Mouse (Mus musculus): ENCODE measurements around the gene Arsb. TPM values are rescaled to one million over a fixed set of nuclear protein-coding genes. Genes with fewer than 3 reads are reported as not detected.
A peak's percentile ranks its signal among the peaks of the same experiment; 100 is the strongest.

The Arsb gene
- polyA plus RNA-seq (2016; fragmentation: Nextera tagmentation; extraction: Ambion mirVana) = 10.4 and 12.5 TPM in 2 replicates

GRCm38 (mm10) chr13:93771588-93772278 is at the start of gene Arsb:
Gene Arsb, plus strand, starts transcription at chr13:93771630.
- WGBS = under 1% methylated on average over 66 of the region's 66 CpGs
- Histone ChIP-seq H3K27ac (peak within 1 kb of the TSS; percentile 87), H3K36me3 (no peaks in the 10 kb centered on the region), H3K9ac (peak within 1 kb of the TSS; percentile 83), H3K4me3 (peak within 1 kb of the TSS; percentile 67), H3K4me1 (peaks cover 9% of the 10 kb centered on the region; the same call in 1 of the 2 replicates), H3K4me2 (replicated peaks) (peak within 1 kb of the TSS; percentile 95), H3K9me3 (no peaks in the 10 kb centered on the region), H3K27me3 (0 out of 2 replicates have a peak, but pooled peaks cover 3% of the 10 kb centered on the region)
- peak; percentile 90 for ATAC-seq (ENCODE audit: insufficient number of reproducible peaks, insufficient read depth, low FRiP score, low TSS enrichment)

DNA sequence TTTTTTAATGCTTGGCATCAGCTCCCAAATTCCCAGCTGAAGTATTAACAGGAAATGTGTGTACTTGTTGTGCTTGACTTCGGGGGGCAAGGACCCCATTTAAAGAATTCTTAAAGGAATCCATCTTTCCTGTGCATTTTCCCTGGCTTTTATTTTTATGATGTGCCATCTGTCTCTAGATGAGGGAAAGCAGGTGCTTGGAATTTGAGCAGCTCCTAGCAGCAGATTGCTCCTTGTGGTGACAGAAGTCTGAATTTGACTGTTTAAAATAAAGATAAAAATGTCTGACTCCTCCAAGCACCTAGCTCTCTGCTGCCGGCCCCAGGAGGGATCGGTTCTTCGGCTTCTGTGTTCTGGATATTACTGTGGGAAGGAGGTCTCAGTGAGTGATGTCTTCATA is 49.5 kb upstream of the Arsb start:
- H3K36me3 ChIP-seq = no peaks in the 10 kb centered on the region
- H3K9ac ChIP-seq = no peak overlapping the region
- ATAC-seq (ENCODE audit: insufficient number of reproducible peaks, insufficient read depth, low FRiP score, low TSS enrichment) = no peak
- H3K4me2 ChIP-seq (replicated peaks) = no peak overlapping the region
- H3K27me3 ChIP-seq = no peaks in the 10 kb centered on the region
- no peak overlapping the region for H3K27ac ChIP-seq
- no peak overlapping the region for H3K4me3 ChIP-seq
- H3K9me3 ChIP-seq = no peaks in the 10 kb centered on the region
- WGBS = 80% methylated on average over 4 of the region's 4 CpGs
- no peaks in the 10 kb centered on the region for H3K4me1 ChIP-seq

- no peak overlapping the region for H3K9ac ChIP-seq
- ATAC-seq (ENCODE audit: insufficient number of reproducible peaks, insufficient read depth, low FRiP score, low TSS enrichment) = no peak
- H3K36me3 ChIP-seq = no peaks in the 10 kb centered on the region
- no peaks in the 10 kb centered on the region for H3K4me1 ChIP-seq
- H3K27me3 ChIP-seq = no peaks in the 10 kb centered on the region
- WGBS = 88% methylated on average over 3 of the region's 3 CpGs
- H3K9me3 ChIP-seq = no peaks in the 10 kb centered on the region
- H3K4me3 ChIP-seq = no peak overlapping the region
- H3K4me2 ChIP-seq (replicated peaks) = no peak overlapping the region
- no peak overlapping the region for H3K27ac ChIP-seq
Measured at GRCm38 (mm10) chr13:93723455-93723854, 48.0 kb upstream of the Arsb start.

GRCm38 (mm10) chr13:93724206-93724605 is 47.2 kb upstream of the Arsb start:
- H3K4me2 ChIP-seq (replicated peaks) = no peak overlapping the region
- no peaks in the 10 kb centered on the region for H3K27me3 ChIP-seq
- no peak overlapping the region for H3K9ac ChIP-seq
- no peak for ATAC-seq (ENCODE audit: insufficient number of reproducible peaks, insufficient read depth, low FRiP score, low TSS enrichment)
- no peaks in the 10 kb centered on the region for H3K36me3 ChIP-seq
- no peak overlapping the region for H3K4me3 ChIP-seq
- no peaks in the 10 kb centered on the region for H3K4me1 ChIP-seq
- 30% methylated on average over 2 of the region's 2 CpGs for WGBS
- no peaks in the 10 kb centered on the region for H3K9me3 ChIP-seq
- no peak overlapping the region for H3K27ac ChIP-seq

- Histone ChIP-seq H3K4me2 (replicated peaks) (no peak overlapping the region), H3K27ac (no peak overlapping the region), H3K4me3 (no peak overlapping the region), H3K9ac (no peak overlapping the region), H3K4me1 (0 out of 2 replicates have a peak, but pooled peaks cover 4% of the 10 kb centered on the region), H3K9me3 (no peaks in the 10 kb centered on the region), H3K27me3 (no peaks in the 10 kb centered on the region), H3K36me3 (no peaks in the 10 kb centered on the region)
- ATAC-seq (ENCODE audit: insufficient number of reproducible peaks, insufficient read depth, low FRiP score, low TSS enrichment) = no peak
- 83% methylated on average over 5 of the region's 5 CpGs for WGBS
Measured at GRCm38 (mm10) chr13:93735131-93735636, 36.2 kb upstream of the Arsb start.

DNA sequence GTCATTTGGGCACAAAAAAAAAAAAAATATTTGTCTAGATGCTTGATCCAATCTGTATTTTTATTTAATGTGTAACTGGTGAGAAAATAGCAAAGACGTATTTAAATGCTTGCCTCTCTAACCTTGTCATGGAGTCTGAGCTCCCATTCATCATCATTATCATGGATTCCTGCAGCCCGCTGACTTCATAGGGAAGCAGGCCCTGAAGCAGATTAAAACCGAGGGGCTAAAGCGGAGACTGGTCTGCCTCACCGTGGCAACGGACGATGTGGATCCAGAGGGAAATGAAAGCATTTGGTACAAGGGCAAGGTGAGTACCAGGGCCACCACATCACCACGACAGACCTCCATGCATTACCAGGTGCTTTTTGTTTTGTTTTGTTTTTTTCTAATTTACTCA is 27.3 kb upstream of the Arsb start:
- 46% methylated on average over 8 of the region's 8 CpGs for WGBS
- Histone ChIP-seq H3K4me2 (replicated peaks) (no peak overlapping the region), H3K27me3 (no peaks in the 10 kb centered on the region), H3K4me1 (0 out of 2 replicates have a peak, but pooled peaks cover 4% of the 10 kb centered on the region), H3K27ac (no peak overlapping the region), H3K4me3 (no peak overlapping the region), H3K36me3 (no peaks in the 10 kb centered on the region), H3K9ac (no peak overlapping the region), H3K9me3 (no peaks in the 10 kb centered on the region)
- no peak for ATAC-seq (ENCODE audit: insufficient number of reproducible peaks, insufficient read depth, low FRiP score, low TSS enrichment)

GRCm38 (mm10) chr13:93752597-93753400 is 18.6 kb upstream of the Arsb start:
- no peak overlapping the region for H3K4me2 ChIP-seq (replicated peaks)
- H3K9me3 ChIP-seq = no peaks in the 10 kb centered on the region
- H3K9ac ChIP-seq = no peak overlapping the region
- H3K4me1 ChIP-seq = no peaks in the 10 kb centered on the region
- H3K27me3 ChIP-seq = no peaks in the 10 kb centered on the region
- no peak overlapping the region for H3K4me3 ChIP-seq
- H3K27ac ChIP-seq = no peak overlapping the region
- no peaks in the 10 kb centered on the region for H3K36me3 ChIP-seq
- WGBS = 75% methylated on average over 14 of the region's 14 CpGs
- no peak for ATAC-seq (ENCODE audit: insufficient number of reproducible peaks, insufficient read depth, low FRiP score, low TSS enrichment)

GRCm38 (mm10) chr13:93755084-93755483 is 16.3 kb upstream of the Arsb start:
- ATAC-seq (ENCODE audit: insufficient number of reproducible peaks, insufficient read depth, low FRiP score, low TSS enrichment) = no peak

DNA sequence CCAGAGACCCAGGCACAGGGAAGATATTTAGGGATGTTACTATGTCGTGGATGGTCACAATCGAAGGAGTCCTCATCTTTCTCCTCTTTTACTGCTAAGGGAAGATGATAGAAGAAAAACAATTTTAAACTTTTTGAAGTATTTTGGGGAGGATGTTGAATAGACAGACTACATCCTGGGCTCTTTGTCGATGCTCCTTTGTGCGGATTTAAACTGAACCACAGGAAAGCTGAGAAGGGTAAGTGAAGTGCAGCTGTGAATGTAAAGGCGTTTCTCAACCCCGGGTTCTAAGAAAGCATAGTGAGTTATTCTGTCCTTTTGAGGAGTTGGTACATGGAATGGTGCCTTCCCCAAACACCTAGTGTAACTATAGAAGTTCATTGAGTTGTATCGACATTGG is 14.8 kb upstream of the Arsb start:
- WGBS = 90% methylated on average over 7 of the region's 7 CpGs
- Histone ChIP-seq H3K27me3 (no peaks in the 10 kb centered on the region), H3K9ac (no peak overlapping the region), H3K27ac (no peak overlapping the region), H3K9me3 (no peaks in the 10 kb centered on the region), H3K4me3 (no peak overlapping the region), H3K36me3 (no peaks in the 10 kb centered on the region), H3K4me2 (replicated peaks) (no peak overlapping the region), H3K4me1 (no peaks in the 10 kb centered on the region)
- ATAC-seq (ENCODE audit: insufficient number of reproducible peaks, insufficient read depth, low FRiP score, low TSS enrichment) = no peak

More at GRCm38 (mm10) chr13:93755084-93755483, 16.3 kb upstream of the Arsb start:
- Histone ChIP-seq H3K36me3 (no peaks in the 10 kb centered on the region), H3K9me3 (no peaks in the 10 kb centered on the region), H3K9ac (no peak overlapping the region), H3K4me1 (no peaks in the 10 kb centered on the region), H3K27ac (no peak overlapping the region), H3K27me3 (no peaks in the 10 kb centered on the region), H3K4me3 (no peak overlapping the region), H3K4me2 (replicated peaks) (no peak overlapping the region)
- WGBS = 58% methylated on average over 4 of the region's 4 CpGs

DNA sequence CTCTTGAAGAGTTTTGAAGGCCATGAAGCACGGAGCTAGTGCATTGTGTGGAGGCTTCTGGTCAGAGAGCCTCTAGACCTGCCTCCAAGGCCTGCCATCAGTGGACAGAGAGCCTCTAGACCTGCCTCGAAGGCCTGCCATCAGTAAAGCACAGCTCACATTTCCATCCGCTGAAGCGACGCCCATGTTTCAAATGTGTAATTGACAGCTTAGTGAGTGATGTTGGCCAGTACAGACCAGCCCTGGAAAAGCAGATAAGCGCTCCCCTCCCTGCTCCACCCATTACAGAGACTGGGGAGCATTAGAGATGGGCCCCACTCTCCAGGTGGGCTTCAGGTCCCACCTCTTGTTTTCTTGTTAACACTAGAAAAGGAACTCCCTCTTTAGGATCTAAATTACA is 13.9 kb upstream of the Arsb start:
- no peaks in the 10 kb centered on the region for H3K36me3 ChIP-seq
- no peaks in the 10 kb centered on the region for H3K9me3 ChIP-seq
- no peaks in the 10 kb centered on the region for H3K27me3 ChIP-seq
- 83% methylated on average over 6 of the region's 6 CpGs for WGBS
- H3K4me2 ChIP-seq (replicated peaks) = no peak overlapping the region
- no peak overlapping the region for H3K4me3 ChIP-seq
- no peak overlapping the region for H3K9ac ChIP-seq
- H3K4me1 ChIP-seq = no peaks in the 10 kb centered on the region
- no peak overlapping the region for H3K27ac ChIP-seq
- ATAC-seq (ENCODE audit: insufficient number of reproducible peaks, insufficient read depth, low FRiP score, low TSS enrichment) = no peak

DNA sequence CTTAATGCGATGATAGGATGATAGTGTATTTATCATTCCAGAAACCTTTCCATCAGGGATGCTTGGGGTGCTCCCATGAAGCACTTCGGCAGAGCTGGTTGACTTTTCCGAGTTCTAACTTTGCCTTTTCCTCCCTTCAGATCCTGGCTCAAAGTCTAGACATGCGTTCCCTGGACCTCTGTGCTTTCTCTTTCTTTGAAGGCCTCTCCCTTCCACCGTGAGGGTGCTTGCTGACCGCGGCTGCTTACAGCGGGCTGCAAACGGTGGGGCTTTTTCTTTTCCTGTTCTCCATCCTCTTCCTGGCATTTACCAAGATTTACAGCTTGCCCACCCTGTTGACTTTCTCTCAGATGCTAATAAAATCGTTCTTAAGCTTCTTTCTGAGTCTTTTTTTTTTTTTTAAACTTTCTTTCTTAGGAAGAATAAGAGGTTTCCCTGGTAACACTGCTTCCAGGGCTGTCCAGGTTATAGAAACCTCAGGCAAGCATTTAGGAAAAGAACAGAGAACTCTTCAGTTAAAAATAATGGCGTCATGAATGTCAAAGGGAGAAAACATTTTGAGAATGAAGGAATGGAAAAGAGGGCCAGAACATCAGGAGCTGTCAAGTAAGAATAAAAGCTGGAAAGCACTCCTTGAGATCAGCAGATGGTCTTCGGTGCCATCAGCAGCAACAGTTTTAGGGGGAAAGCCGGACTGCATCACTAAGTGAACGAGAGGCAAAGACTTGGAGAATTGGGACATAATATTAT is 13.1 kb upstream of the Arsb start:
- Histone ChIP-seq H3K9ac (no peak overlapping the region), H3K4me3 (no peak overlapping the region), H3K9me3 (no peaks in the 10 kb centered on the region), H3K27ac (no peak overlapping the region), H3K4me2 (replicated peaks) (no peak overlapping the region), H3K36me3 (no peaks in the 10 kb centered on the region), H3K4me1 (no peaks in the 10 kb centered on the region), H3K27me3 (no peaks in the 10 kb centered on the region)
- no peak for ATAC-seq (ENCODE audit: insufficient number of reproducible peaks, insufficient read depth, low FRiP score, low TSS enrichment)
- WGBS = 70% methylated on average over 14 of the region's 14 CpGs
